Mouse (Mus musculus): Measurements from ENCODE around the gene Fscn3.

The Fscn3 gene

GRCm38 (mm10) chr6:28427096-28427839 lies at the start of gene Fscn3:
Fscn3 (plus strand) TSS chr6:28427789.
- DNase-seq (ENCODE audit: low spot score) = no peak

GRCm38 (mm10) chr6:28381983-28382382 lies 45.6 kb upstream of the Fscn3 start:
- no peak for DNase-seq (ENCODE audit: low spot score)

GRCm38 (mm10) chr6:28385169-28385568 lies 42.4 kb upstream of the Fscn3 start:
- no peak for DNase-seq (ENCODE audit: low spot score)

- DNase-seq (ENCODE audit: low spot score) = no peak
These were observed 38.6 kb upstream of the Fscn3 start for GRCm38 (mm10) chr6:28389038-28389437.

GRCm38 (mm10) chr6:28396051-28396852 lies 31.3 kb upstream of the Fscn3 start:
- DNase-seq (ENCODE audit: low spot score) = no peak

GRCm38 (mm10) chr6:28396853-28397457 lies 30.6 kb upstream of the Fscn3 start:
- no peak for DNase-seq (ENCODE audit: low spot score)

- no peak for DNase-seq (ENCODE audit: low spot score)
These were observed 29.8 kb upstream of the Fscn3 start, which contains the start of gene Zfp800 for GRCm38 (mm10) chr6:28397681-28398203. Zfp800 (minus strand) TSS chr6:28398005.

GRCm38 (mm10) chr6:28398726-28399125 lies 28.9 kb upstream of the Fscn3 start:
- DNase-seq (ENCODE audit: low spot score) = no peak

- no peak for DNase-seq (ENCODE audit: low spot score)
These were observed 27.8 kb upstream of the Fscn3 start for GRCm38 (mm10) chr6:28399791-28400190.

GRCm38 (mm10) chr6:28410053-28410452 lies 17.5 kb upstream of the Fscn3 start:
- DNase-seq (ENCODE audit: low spot score) = no peak

- no peak for DNase-seq (ENCODE audit: low spot score)
These were observed 16.4 kb upstream of the Fscn3 start for GRCm38 (mm10) chr6:28411236-28411635.

GRCm38 (mm10) chr6:28416981-28417380 lies 10.6 kb upstream of the Fscn3 start:
- DNase-seq (ENCODE audit: low spot score) = no peak

- no peak for DNase-seq (ENCODE audit: low spot score)
These were observed 9.1 kb upstream of the Fscn3 start for GRCm38 (mm10) chr6:28418449-28418848.

- no peak for DNase-seq (ENCODE audit: low spot score)
These were observed 7.9 kb upstream of the Fscn3 start for GRCm38 (mm10) chr6:28419673-28420072.

GRCm38 (mm10) chr6:28420361-28420760 lies 7.2 kb upstream of the Fscn3 start:
- no peak for DNase-seq (ENCODE audit: low spot score)

GRCm38 (mm10) chr6:28420865-28421264 lies 6.7 kb upstream of the Fscn3 start:
- DNase-seq (ENCODE audit: low spot score) = no peak

GRCm38 (mm10) chr6:28421469-28422000 lies 6.1 kb upstream of the Fscn3 start:
- peak; percentile 98 for DNase-seq (ENCODE audit: low spot score)

- no peak for DNase-seq (ENCODE audit: low spot score)
These were observed 4.8 kb upstream of the Fscn3 start for GRCm38 (mm10) chr6:28422651-28423290.

- DNase-seq (ENCODE audit: low spot score) = peak; percentile 93
These were observed 4.3 kb upstream of the Fscn3 start, which contains the start of gene Arf5 for GRCm38 (mm10) chr6:28423313-28423712. Arf5 (plus strand) TSS chr6:28423560.

- peak; percentile 61 for DNase-seq (ENCODE audit: low spot score)
These were observed 3.6 kb upstream of the Fscn3 start for GRCm38 (mm10) chr6:28423767-28424695.

- no peak for DNase-seq (ENCODE audit: low spot score)
These were observed 2.6 kb upstream of the Fscn3 start for GRCm38 (mm10) chr6:28425019-28425418.
